Mouse (Mus musculus) liver, embryonic 14.5 days (tissue): ENCODE measurements around the gene Med17. TPM values are rescaled to one million over a fixed set of nuclear protein-coding genes. Genes with fewer than 3 reads are reported as not detected.

Experiments used
- ATAC-seq: fragments of 200-750 bp; cut with Nextera tagmentation; 2 replicates; pipeline ENCODE4 v1.8.0; 2017; ENCODE audit warnings: moderate number of reproducible peaks, mild to moderate bottlenecking, moderate library complexity; ENCODE audit not compliant: insufficient read depth
- DNase-seq, 3 experiments: peaks; one replicate each; pipeline ENCODE4 v3.0.0-alpha.2; 2012 to 2013; ENCODE audit warnings: low read depth in 3 of 3, low spot score in 3 of 3
- H3K27ac ChIP-seq: fragments of 300-500 bp; sonication (generic); 2 replicates; pipeline ENCODE4 v1.5.1; 2014; ENCODE audit warnings: moderate library complexity, mild to moderate bottlenecking, control low read depth, inconsistent platforms
- H3K27me3 ChIP-seq: fragments of 300-500 bp; sonication (generic); 2 replicates; pipeline ENCODE4 v1.6.1; 2014; ENCODE audit warnings: mild to moderate bottlenecking, low read length, moderate library complexity; ENCODE audit not compliant: control insufficient read depth, insufficient read depth
- H3K36me3 ChIP-seq: fragments of 300-500 bp; sonication (generic); replicated peaks from 2 replicates; pipeline ENCODE4 v1.6.1; 2014; ENCODE audit warnings: low read depth; ENCODE audit not compliant: control insufficient read depth, insufficient read depth
- H3K4me1 ChIP-seq, 2 experiments: fragments of 200-500 bp in 1 of 2; fragments of 300-500 bp in 1 of 2; sonication (generic) in 1 of 2; replicated peaks; 2 replicates each; pipeline ENCODE4 v1.6.1; 2012 to 2014; ENCODE audit warnings: antibody characterized with exemption in 1 of 2, inconsistent platforms in 1 of 2, low read length in 1 of 2; ENCODE audit not compliant: control insufficient read depth in 2 of 2, insufficient read depth in 2 of 2
- H3K4me2 ChIP-seq: fragments of 300-500 bp; sonication (generic); 2 replicates; pipeline ENCODE4 v1.6.1; 2014; ENCODE audit warnings: low read depth, mild to moderate bottlenecking, control low read depth, moderate library complexity
- H3K4me3 ChIP-seq, 2 experiments: fragments of 200-500 bp in 1 of 2; fragments of 300-500 bp in 1 of 2; sonication (generic) in 1 of 2; 2 replicates each; pipeline ENCODE4 v1.5.1; 2012 to 2014; ENCODE audit warnings: low read depth in 2 of 2, low read length in 2 of 2, mild to moderate bottlenecking in 2 of 2, control low read depth in 1 of 2, inconsistent platforms in 1 of 2, moderate library complexity in 1 of 2; ENCODE audit not compliant: insufficient read depth in 1 of 2
- H3K9ac ChIP-seq: fragments of 300-500 bp; sonication (generic); replicated peaks from 2 replicates; pipeline ENCODE4 v1.6.1; 2014; ENCODE audit warnings: mild to moderate bottlenecking, control low read depth, moderate library complexity
- H3K9me3 ChIP-seq: fragments of 300-500 bp; sonication (generic); 2 replicates; pipeline ENCODE4 v1.6.1; 2016; ENCODE audit warnings: low read length, mixed read lengths; ENCODE audit not compliant: control insufficient read depth
- CTCF ChIP-seq: IDR thresholded peaks from 2 replicates; pipeline ENCODE4 v1.5.1; 2016; ENCODE audit warnings: antibody characterized with exemption, low read depth, control low read depth
- EP300 ChIP-seq: IDR thresholded peaks from 2 replicates; pipeline ENCODE4 v1.6.1; 2016; ENCODE audit warnings: antibody characterized with exemption, low read depth
- WGBS: fragments of 180-500 bp; shearing (Covaris S2); extraction: QIAGEN DNeasy Blood & Tissue Kit; methylation state at CpG from one replicate; pipeline ENCODE4 v1.1.7; 2014; ENCODE audit not compliant: insufficient replicate concordance; 5-methylcytosine and 5-hydroxymethylcytosine counted together
- polyA plus RNA-seq, 2 experiments: library from polyadenylated mRNA; depleted of rRNA in 1 of 2; stranded (reverse) in 1 of 2; unstranded in 1 of 2; fragments of >200 nt; fragmentation: Nextera tagmentation in 1 of 2; extraction: Ambion mirVana in 1 of 2; gene quantifications; 2 replicates each; pipeline versions ENCODE4 v1.2.1 to v1.2.3; 2012 to 2014

Gene Med17
- polyA plus RNA-seq, 2 experiments = 15.0 to 17.2 TPM

DNA sequence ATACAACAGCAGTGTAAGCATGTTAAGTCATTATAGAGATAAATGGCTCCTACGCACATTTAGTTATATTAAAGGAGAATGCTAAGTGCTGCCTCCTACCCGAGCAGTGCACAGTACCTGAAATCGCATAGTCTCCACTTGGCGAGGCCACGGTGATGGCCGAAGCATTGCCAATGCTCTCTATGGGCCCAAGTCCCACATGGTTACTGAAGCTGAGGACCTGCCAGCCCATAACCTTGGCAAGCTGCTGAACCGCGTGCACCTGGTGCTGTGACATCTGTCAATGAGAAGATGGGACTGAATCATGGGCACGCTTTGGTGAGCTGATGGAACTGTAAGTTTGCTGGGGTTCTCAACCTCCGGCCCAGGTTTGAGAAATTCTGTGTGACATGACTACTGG lies 16.2 kb downstream of the Med17 start:
- peaks cover 48% of the 10 kb centered on the region for H3K36me3 ChIP-seq
- no peak overlapping the region for H3K4me3 ChIP-seq
- WGBS = 92% methylated on average over 10 of the region's 10 CpGs
- no peak overlapping the region for H3K4me2 ChIP-seq
- no peak for ATAC-seq
- no peak overlapping the region for H3K9ac ChIP-seq
- TF ChIP-seq CTCF = no peak
- no peak for TF ChIP-seq EP300
- H3K4me1 ChIP-seq = no peaks in the 10 kb centered on the region
- no peaks in the 10 kb centered on the region for H3K27me3 ChIP-seq
- H3K27ac ChIP-seq = no peak overlapping the region
- no peaks in the 10 kb centered on the region for H3K9me3 ChIP-seq
- DNase-seq = no peak

DNA sequence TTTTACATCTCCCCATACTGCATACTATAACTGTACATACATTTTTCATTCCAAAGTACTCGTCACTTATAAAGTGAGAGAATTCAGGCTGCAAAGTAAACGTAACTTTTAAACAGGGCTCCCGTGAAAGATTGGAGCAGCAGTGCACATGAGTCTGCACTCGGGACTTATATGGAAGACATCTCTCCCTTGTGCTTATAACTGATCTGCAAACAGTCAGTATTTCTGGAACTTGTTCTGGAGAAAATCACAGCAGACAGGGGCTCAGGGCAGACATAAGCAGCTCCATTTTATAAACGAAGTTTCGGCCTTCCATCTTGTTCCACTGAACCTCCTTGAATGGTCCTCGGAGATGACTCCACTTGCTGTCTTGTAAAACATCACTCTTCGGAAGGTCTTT lies 17.8 kb downstream of the Med17 start:
- Histone ChIP-seq H3K27ac (no peak overlapping the region), H3K4me3 (no peak overlapping the region), H3K9ac (no peak overlapping the region), H3K27me3 (no peaks in the 10 kb centered on the region), H3K4me1 (no peaks in the 10 kb centered on the region), H3K9me3 (no peaks in the 10 kb centered on the region), H3K4me2 (no peak overlapping the region), H3K36me3 (peaks cover 42% of the 10 kb centered on the region)
- DNase-seq (no peak), ATAC-seq (no peak)
- 80% methylated on average over 8 of the region's 8 CpGs for WGBS
- no peak for TF ChIP-seq CTCF
- no peak for TF ChIP-seq EP300

DNA sequence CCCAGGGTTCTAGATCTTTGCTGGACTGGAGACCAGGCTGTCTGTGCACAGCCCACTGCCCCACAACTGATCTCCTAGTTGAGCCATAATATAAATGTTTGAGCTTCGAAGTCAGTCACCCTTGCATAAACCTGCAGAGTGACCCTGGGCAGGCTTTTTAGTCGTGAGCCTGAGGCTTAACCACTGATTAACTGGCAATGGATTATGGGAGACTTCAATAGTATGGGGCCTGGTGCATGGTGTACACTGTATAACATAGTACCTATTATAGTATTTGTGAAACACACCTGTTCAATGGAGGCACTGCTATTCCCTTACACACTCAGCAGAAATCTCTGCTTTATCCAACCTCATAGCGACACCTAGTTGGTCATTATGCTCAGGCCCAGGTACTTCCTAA lies 23.5 kb downstream of the Med17 start:
- TF ChIP-seq CTCF (no peak), EP300 (no peak)
- DNase-seq = no peak
- Histone ChIP-seq H3K4me3 (no peak overlapping the region), H3K4me1 (no peaks in the 10 kb centered on the region), H3K36me3 (peaks cover 3% of the 10 kb centered on the region), H3K27me3 (no peaks in the 10 kb centered on the region), H3K4me2 (no peak overlapping the region), H3K9me3 (no peaks in the 10 kb centered on the region), H3K9ac (no peak overlapping the region), H3K27ac (no peak overlapping the region)
- no peak for ATAC-seq
- 60% methylated on average over 3 of the region's 3 CpGs for WGBS

DNA sequence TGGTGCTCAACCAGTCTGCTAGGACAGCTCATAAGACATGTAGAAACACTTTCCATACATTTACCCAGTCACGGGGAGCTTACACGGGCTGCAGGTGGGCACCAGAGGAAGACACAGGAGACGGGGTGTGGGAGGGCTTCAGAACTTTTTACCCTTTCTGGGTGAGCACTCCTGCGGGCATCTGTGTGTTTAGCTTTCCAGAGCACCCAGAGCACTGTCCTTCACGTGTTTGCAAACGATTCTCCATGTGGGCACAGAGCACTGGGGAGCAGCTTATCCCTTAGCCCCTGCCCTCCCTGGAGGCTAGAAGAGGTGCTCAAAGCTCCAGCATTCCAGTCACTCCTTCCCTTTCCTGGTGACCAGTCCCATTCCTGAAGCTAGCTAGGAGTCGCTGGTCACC lies 25.2 kb downstream of the Med17 start:
- Histone ChIP-seq H3K27ac (no peak overlapping the region), H3K4me3 (no peak overlapping the region), H3K4me1 (no peaks in the 10 kb centered on the region), H3K4me2 (no peak overlapping the region), H3K9me3 (no peaks in the 10 kb centered on the region), H3K36me3 (no peaks in the 10 kb centered on the region), H3K9ac (no peak overlapping the region), H3K27me3 (no peaks in the 10 kb centered on the region)
- WGBS = 65% methylated on average over 7 of the region's 7 CpGs
- no peak for ATAC-seq
- no peak for TF ChIP-seq EP300
- TF ChIP-seq CTCF = no peak
- no peak for DNase-seq

DNA sequence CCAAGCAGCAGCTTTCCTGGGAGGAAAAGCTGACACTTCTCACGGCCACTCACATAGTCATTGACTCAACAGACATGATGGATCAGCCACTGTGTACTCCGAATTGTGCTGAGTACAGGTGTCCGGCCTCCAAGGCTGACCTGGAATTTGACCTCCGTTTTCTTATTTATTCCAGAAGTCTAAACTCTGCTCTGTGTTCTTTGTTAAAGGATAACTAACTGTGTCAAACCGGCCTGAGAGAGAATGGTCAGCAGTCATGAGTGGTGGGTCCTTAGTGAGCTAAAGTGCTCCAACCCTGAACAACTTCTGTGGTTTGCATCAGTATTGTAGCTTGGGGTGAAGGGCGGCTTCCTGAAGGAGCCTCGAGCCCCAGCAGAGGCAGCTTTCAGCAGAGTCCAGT lies 27.5 kb downstream of the Med17 start:
- TF ChIP-seq EP300 (no peak), CTCF (no peak)
- Histone ChIP-seq H3K27me3 (no peaks in the 10 kb centered on the region), H3K4me2 (no peak overlapping the region), H3K9me3 (no peaks in the 10 kb centered on the region), H3K27ac (no peak overlapping the region), H3K36me3 (no peaks in the 10 kb centered on the region), H3K4me3 (no peak overlapping the region), H3K9ac (no peak overlapping the region), H3K4me1 (no peaks in the 10 kb centered on the region)
- ATAC-seq (no peak), DNase-seq (no peak)
- 60% methylated on average over 7 of the region's 7 CpGs for WGBS
